Mouse (Mus musculus) heart, postnatal 36 days (tissue): ENCODE data around the gene Washc3. TPM values are rescaled to one million over a fixed set of nuclear protein-coding genes. Genes with fewer than 3 reads are reported as not detected.
A peak's percentile ranks its signal among the peaks of the same experiment; 100 is the strongest.

Experiments
- DNase-seq, 2 experiments: peaks; one replicate each; pipeline ENCODE4 v3.0.0; 2021 to 2022
- intact Hi-C: fragments of 180-260 bp; cut with DNase I; formaldehyde crosslinking; loops from one replicate; pipeline ENCODE4 v1.15.1; 2025
- total RNA-seq, 2 experiments: library from RNA; stranded (reverse); gene quantifications; 2 replicates each; pipeline ENCODE4 v1.2.3; 2021

Washc3 gene
- total RNA-seq, 2 experiments from 2014 or later: 31.6 to 34.1 TPM

- intact Hi-C loops: no loop called here
- no peak for DNase-seq
Measured at GRCm38 (mm10) chr10:88252121-88252862, 51.4 kb downstream of the Washc3 start.

GRCm38 (mm10) chr10:88255556-88255955, 54.7 kb downstream of the Washc3 start:
- DNase-seq: no peak
- intact Hi-C loops: no loop called here

DNA sequence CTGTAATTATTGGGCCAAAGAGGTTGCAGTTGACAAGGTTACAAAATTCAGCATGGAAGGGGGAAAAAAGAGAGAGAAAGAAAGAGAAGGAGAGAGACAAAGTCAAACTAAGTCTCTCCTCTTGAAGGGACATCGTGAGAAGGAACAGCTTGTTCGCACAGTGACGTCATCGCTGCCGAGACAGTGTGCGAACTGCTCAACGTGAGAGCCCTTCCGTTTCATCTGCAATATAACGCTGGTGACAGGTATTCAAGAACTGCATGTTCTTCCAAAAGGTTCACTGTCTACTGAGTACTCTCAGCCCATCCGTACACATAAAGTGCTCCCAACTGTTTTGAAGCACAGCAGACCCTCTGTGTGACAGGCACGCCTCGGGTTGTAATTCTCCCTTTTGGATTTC, 59.4 kb downstream of the Washc3 start:
- intact Hi-C loops: no loop called here
- peak; percentile 33 to 37 for DNase-seq

DNA sequence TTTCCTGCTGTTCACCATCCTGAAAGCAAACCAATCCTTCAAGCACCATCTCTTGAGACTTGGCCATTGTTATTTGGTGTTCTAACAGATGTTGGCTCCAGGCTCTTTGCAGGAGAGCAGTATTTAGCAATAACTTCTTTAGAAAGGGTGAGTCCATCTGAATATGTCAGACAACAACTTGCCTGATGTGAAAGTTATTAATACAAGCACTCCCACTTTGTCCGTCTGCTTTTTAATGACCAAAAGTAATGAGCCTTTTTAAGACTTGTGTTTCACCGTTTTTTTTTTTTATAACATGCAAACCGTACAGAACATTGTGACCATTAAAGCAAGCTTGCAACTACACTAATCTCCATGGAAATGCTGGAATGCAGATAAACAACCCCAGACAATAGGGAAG, 60.3 kb downstream of the Washc3 start:
- intact Hi-C loops: no loop called here
- DNase-seq: no peak

- intact Hi-C loops: no loop called here
- DNase-seq: no peak
Measured at GRCm38 (mm10) chr10:88263383-88263782, 62.5 kb downstream of the Washc3 start.

- intact Hi-C loops: no loop called here
- DNase-seq: no peak
Measured at GRCm38 (mm10) chr10:88274045-88274444, 73.2 kb downstream of the Washc3 start.

- no peak for DNase-seq
- intact Hi-C loops: no loop called here
Measured at GRCm38 (mm10) chr10:88281699-88282098, 80.8 kb downstream of the Washc3 start.

- DNase-seq: no peak
- intact Hi-C loops: no loop called here
Measured at GRCm38 (mm10) chr10:88284343-88284990, 83.6 kb downstream of the Washc3 start.

GRCm38 (mm10) chr10:88287261-88287660, 86.4 kb downstream of the Washc3 start:
- intact Hi-C loops: no loop called here
- DNase-seq: no peak

DNA sequence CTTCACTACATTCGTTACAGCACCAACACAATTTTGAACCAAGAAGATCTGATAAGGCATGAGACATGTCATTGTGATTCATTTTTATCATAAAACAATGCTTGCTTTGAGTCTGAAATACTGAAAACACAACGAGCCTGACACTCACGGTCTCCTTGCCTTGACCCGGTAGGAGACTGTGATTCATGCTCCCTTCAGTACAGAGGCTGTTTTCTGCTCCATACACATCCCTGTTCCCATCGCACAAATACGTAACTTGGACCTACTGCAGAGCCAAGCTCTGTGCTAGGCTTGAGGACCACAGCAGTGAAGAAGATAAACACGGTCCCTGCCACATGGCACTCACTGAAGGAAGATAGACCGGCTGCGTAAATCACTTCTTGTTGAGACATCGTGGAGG, 87.2 kb downstream of the Washc3 start:
- intact Hi-C loops: no loop called here
- no peak for DNase-seq

GRCm38 (mm10) chr10:88295091-88295490, 94.2 kb downstream of the Washc3 start:
- peak in 1 of 2 experiments; percentile 17 for DNase-seq
- intact Hi-C loops: no loop called here

Other genes with a start within 250 kb of the Washc3 start
- gene Pmch, start 110.0 kb upstream of the Washc3 start, total RNA-seq: not detected
- under 1 TPM; 0.64 to 0.81 TPM for gene Parpbp, start 54.2 kb upstream of the Washc3 start, total RNA-seq
- 1 to 10 TPM; 6.7 TPM for gene Nup37, start 54.1 kb upstream of the Washc3 start, total RNA-seq
- 1 to 10 TPM; 3.0 to 3.9 TPM for gene Dram1, start 178.0 kb downstream of the Washc3 start, total RNA-seq
- 10 to 100 TPM; 31.2 to 32.1 TPM for gene Gnptab, start 178.0 kb downstream of the Washc3 start, total RNA-seq